Mouse (Mus musculus): ENCODE measurements at regions not wholly inside any gene's neighbourhood (a gene's known extent, or its start where the extent isn't known, plus 50 kb on each side); places are given as distances from the start of the nearest gene placed in this dataset.

DNA sequence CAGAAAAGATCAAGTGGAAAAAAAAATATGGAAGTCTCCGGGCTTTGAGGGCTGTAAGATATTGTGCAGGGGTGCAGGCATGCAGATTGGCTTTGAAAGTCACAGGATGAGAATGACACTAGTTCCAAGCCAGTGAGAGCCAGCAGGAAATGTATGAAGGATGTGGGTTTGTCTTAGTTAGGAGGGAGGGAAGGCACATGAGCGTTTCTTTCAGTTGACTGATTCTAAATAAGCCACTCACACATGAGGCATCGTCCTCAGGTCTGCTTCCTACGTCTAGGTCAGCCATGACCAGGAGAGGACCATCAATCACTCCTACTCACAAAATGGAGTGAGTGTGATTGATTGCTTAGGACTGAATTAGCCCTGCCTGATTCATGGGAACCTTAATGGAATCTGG lies 1408.0 kb upstream of the Zeb2 start:
- TF ChIP-seq POLR2A (IDR thresholded peaks at IDR 0.05; ENCODE audit: insufficient read length, low read depth) (no peak), USF1 (IDR thresholded peaks at IDR 0.05; ENCODE audit: low read depth) (no peak)
